Mouse (Mus musculus): Measurements from ENCODE around the gene Ly6g5b. TPM values are rescaled to one million over a fixed set of nuclear protein-coding genes. Genes with fewer than 3 reads are reported as not detected.

Ly6g5b gene
- polyA plus RNA-seq, 1 experiment = 4.4 TPM

Other genes starting within 250 kb of the Ly6g5b start
- gene Zbtb12, start 235.9 kb downstream of the Ly6g5b start, polyA plus RNA-seq (2012; rRNA removed; ENCODE audit: low replicate concordance) = 13.1 and 14.3 TPM in 2 replicates
- 0.06 and 0.07 TPM in 2 replicates for gene Gm20547, start 233.4 kb downstream of the Ly6g5b start, polyA plus RNA-seq (2012; rRNA removed; ENCODE audit: low replicate concordance)
- gene C2, start 217.2 kb downstream of the Ly6g5b start, polyA plus RNA-seq (2012; rRNA removed; ENCODE audit: low replicate concordance) = 46.9 and 64.7 TPM in 2 replicates
- gene Ehmt2, start 217.0 kb downstream of the Ly6g5b start, polyA plus RNA-seq (2012; rRNA removed; ENCODE audit: low replicate concordance) = 189 and 339 TPM in 2 replicates
- 7.4 and 9.2 TPM in 2 replicates for gene Slc44a4, start 201.0 kb downstream of the Ly6g5b start, polyA plus RNA-seq (2012; rRNA removed; ENCODE audit: low replicate concordance)
- 48.4 and 54.9 TPM in 2 replicates for gene Neu1, start 184.2 kb downstream of the Ly6g5b start, polyA plus RNA-seq (2012; rRNA removed; ENCODE audit: low replicate concordance)
- 43.1 and 146 TPM in 2 replicates for gene Hspa1b, start 156.2 kb downstream of the Ly6g5b start, polyA plus RNA-seq (2012; rRNA removed; ENCODE audit: low replicate concordance)
- gene Gm20481, start 145.5 kb downstream of the Ly6g5b start, polyA plus RNA-seq (2012; rRNA removed; ENCODE audit: low replicate concordance) = 0.30 TPM in 1 of 2 replicates, not detected in the other
- gene Hspa1a, start 143.3 kb downstream of the Ly6g5b start, polyA plus RNA-seq (2012; rRNA removed; ENCODE audit: low replicate concordance) = 17.7 and 42.4 TPM in 2 replicates
- 0.30 and 3.0 TPM in 2 replicates for gene Hspa1l, start 142.7 kb downstream of the Ly6g5b start, polyA plus RNA-seq (2012; rRNA removed; ENCODE audit: low replicate concordance)
- 75.4 and 108 TPM in 2 replicates for gene Lsm2, start 133.6 kb downstream of the Ly6g5b start, polyA plus RNA-seq (2012; rRNA removed; ENCODE audit: low replicate concordance)
- 197 and 475 TPM in 2 replicates for gene Vars, start 114.4 kb downstream of the Ly6g5b start, polyA plus RNA-seq (2012; rRNA removed; ENCODE audit: low replicate concordance)
- 1.4 and 3.9 TPM in 2 replicates for gene Vwa7, start 98.8 kb downstream of the Ly6g5b start, polyA plus RNA-seq (2012; rRNA removed; ENCODE audit: low replicate concordance)
- 1.7 and 2.0 TPM in 2 replicates for gene Sapcd1, start 87.4 kb downstream of the Ly6g5b start, polyA plus RNA-seq (2012; rRNA removed; ENCODE audit: low replicate concordance)
- gene Msh5, start 68.7 kb downstream of the Ly6g5b start, polyA plus RNA-seq (2012; rRNA removed; ENCODE audit: low replicate concordance) = 4.2 and 4.8 TPM in 2 replicates
- gene Clic1, start 65.5 kb downstream of the Ly6g5b start, polyA plus RNA-seq (2012; rRNA removed; ENCODE audit: low replicate concordance) = 110 and 121 TPM in 2 replicates
- gene Ddah2, start 56.4 kb downstream of the Ly6g5b start, polyA plus RNA-seq (2012; rRNA removed; ENCODE audit: low replicate concordance) = 58.1 and 90.9 TPM in 2 replicates
- 1.5 and 25.2 TPM in 2 replicates for gene Ly6g6c, start 50.0 kb downstream of the Ly6g5b start, polyA plus RNA-seq (2012; rRNA removed; ENCODE audit: low replicate concordance)
- gene Mpig6b, start 49.2 kb downstream of the Ly6g5b start, polyA plus RNA-seq (2012; rRNA removed; ENCODE audit: low replicate concordance) = 0.67 and 0.80 TPM in 2 replicates
- 5.7 and 9.0 TPM in 2 replicates for gene Ly6g6e, start 38.5 kb downstream of the Ly6g5b start, polyA plus RNA-seq (2012; rRNA removed; ENCODE audit: low replicate concordance)
- 1.1 and 2.2 TPM in 2 replicates for gene Ly6g6d, start 37.4 kb downstream of the Ly6g5b start, polyA plus RNA-seq (2012; rRNA removed; ENCODE audit: low replicate concordance)
- gene Ly6g6f, start 29.8 kb downstream of the Ly6g5b start, polyA plus RNA-seq (2012; rRNA removed; ENCODE audit: low replicate concordance) = 0.19 TPM in 1 of 2 replicates, not detected in the other
- 200 and 293 TPM in 2 replicates for gene Abhd16a, start 26.2 kb downstream of the Ly6g5b start, polyA plus RNA-seq (2012; rRNA removed; ENCODE audit: low replicate concordance)
- not detected in 2 replicates for gene Ly6g5c, start 7.1 kb downstream of the Ly6g5b start, polyA plus RNA-seq (2012; rRNA removed; ENCODE audit: low replicate concordance)
- 16.3 and 24.8 TPM in 2 replicates for gene Gpank1, start 6.0 kb upstream of the Ly6g5b start, polyA plus RNA-seq (2012; rRNA removed; ENCODE audit: low replicate concordance)
- gene Csnk2b, start 6.6 kb upstream of the Ly6g5b start, polyA plus RNA-seq (2012; rRNA removed; ENCODE audit: low replicate concordance) = 376 and 470 TPM in 2 replicates
- 8.7 and 9.2 TPM in 2 replicates for gene D17H6S53E, start 10.9 kb upstream of the Ly6g5b start, polyA plus RNA-seq (2012; rRNA removed; ENCODE audit: low replicate concordance)
- 0.16 and 0.93 TPM in 2 replicates for gene Apom, start 16.6 kb upstream of the Ly6g5b start, polyA plus RNA-seq (2012; rRNA removed; ENCODE audit: low replicate concordance)
- 203 and 278 TPM in 2 replicates for gene Bag6, start 19.8 kb upstream of the Ly6g5b start, polyA plus RNA-seq (2012; rRNA removed; ENCODE audit: low replicate concordance)
- 344 and 571 TPM in 2 replicates for gene Prrc2a, start 49.5 kb upstream of the Ly6g5b start, polyA plus RNA-seq (2012; rRNA removed; ENCODE audit: low replicate concordance)
- 2.8 and 5.7 TPM in 2 replicates for gene Aif1, start 60.6 kb upstream of the Ly6g5b start, polyA plus RNA-seq (2012; rRNA removed; ENCODE audit: low replicate concordance)
- gene Lst1, start 73.0 kb upstream of the Ly6g5b start, polyA plus RNA-seq (2012; rRNA removed; ENCODE audit: low replicate concordance) = 48.2 and 60.4 TPM in 2 replicates
- 118 and 400 TPM in 2 replicates for gene Ltb, start 79.0 kb upstream of the Ly6g5b start, polyA plus RNA-seq (2012; rRNA removed; ENCODE audit: low replicate concordance)
- 7.1 and 9.9 TPM in 2 replicates for gene Tnf, start 86.6 kb upstream of the Ly6g5b start, polyA plus RNA-seq (2012; rRNA removed; ENCODE audit: low replicate concordance)
- 12.2 and 19.0 TPM in 2 replicates for gene Lta, start 89.9 kb upstream of the Ly6g5b start, polyA plus RNA-seq (2012; rRNA removed; ENCODE audit: low replicate concordance)
- 0.80 and 4.0 TPM in 2 replicates for gene Gm16181, start 105.4 kb upstream of the Ly6g5b start, polyA plus RNA-seq (2012; rRNA removed; ENCODE audit: low replicate concordance)
- 6.5 and 11.8 TPM in 2 replicates for gene Atp6v1g2, start 118.2 kb upstream of the Ly6g5b start, polyA plus RNA-seq (2012; rRNA removed; ENCODE audit: low replicate concordance)
- 10.2 and 38.6 TPM in 2 replicates for gene Nfkbil1, start 120.4 kb upstream of the Ly6g5b start, polyA plus RNA-seq (2012; rRNA removed; ENCODE audit: low replicate concordance)
- 265 and 272 TPM in 2 replicates for gene Ddx39b, start 126.3 kb upstream of the Ly6g5b start, polyA plus RNA-seq (2012; rRNA removed; ENCODE audit: low replicate concordance)
- gene H2-D1, start 147.3 kb upstream of the Ly6g5b start, polyA plus RNA-seq (2012; rRNA removed; ENCODE audit: low replicate concordance) = 1,785 and 2,234 TPM in 2 replicates
- gene H2-Q1, start 205.0 kb upstream of the Ly6g5b start, polyA plus RNA-seq (2012; rRNA removed; ENCODE audit: low replicate concordance) = 0.06 and 0.08 TPM in 2 replicates
- 2.9 and 3.9 TPM in 2 replicates for gene H2-Q2, start 226.8 kb upstream of the Ly6g5b start, polyA plus RNA-seq (2012; rRNA removed; ENCODE audit: low replicate concordance)